7 mouse cellular contexts compared by ENCODE assay signal in genomic region chr7:42505588-42505987, GRCm38 (mm10). TPM values are rescaled to one million over a fixed set of nuclear protein-coding genes. Genes with fewer than 3 reads are reported as not detected.
DNase-seq lines count a peak whose midpoint lies in the region; ATAC-seq lines count a peak whose summit lies in the region.
"Not testable (repeated sequence)": the region's sequence is repeated elsewhere in the genome, so short reads cannot be mapped to it uniquely, and the experiment has no call there.

TSS of gene Zfp141 (minus strand) at chr7:42505740.

- H3K36me3 ChIP-seq in intestine, embryonic 16.5 days (ENCODE audit: control insufficient read depth, insufficient read depth, low read length); midbrain, embryonic 11.5 days (ENCODE audit: control insufficient read depth, insufficient read depth, low read length): not testable (repeated sequence)

- H3K9ac ChIP-seq in intestine, embryonic 16.5 days (ENCODE audit: low read depth, low read length) = peak within 1 kb of the TSS; percentile 76
- peak within 1 kb of the TSS; percentile 71 for H3K9ac ChIP-seq in midbrain, embryonic 11.5 days (ENCODE audit: low read length)

- not testable (repeated sequence) for H3K9me3 ChIP-seq in intestine, embryonic 16.5 days (ENCODE audit: control insufficient read depth, low read length); midbrain, embryonic 11.5 days (ENCODE audit: control insufficient read depth, low read length)

- ATAC-seq in intestine, embryonic 16.5 days = peak; percentile 100
- peak; percentile 95 for ATAC-seq in midbrain, embryonic 11.5 days (ENCODE audit: low FRiP score)

- under 1% methylated on average over 18 of the region's 18 CpGs for WGBS in intestine, embryonic 16.5 days
- 6% methylated on average over 18 of the region's 18 CpGs for WGBS in midbrain, embryonic 11.5 days

- not testable (repeated sequence) for H3K4me1 ChIP-seq in intestine, embryonic 16.5 days (ENCODE audit: control insufficient read depth, insufficient read depth, low read length); midbrain, embryonic 11.5 days (ENCODE audit: control insufficient read depth, insufficient read depth, low read length)

- DNase-seq in adrenal gland, adult 8-10 months = peak; percentile 86
- DNase-seq in embryo, embryonic 9.5 days (ENCODE audit: extremely low spot score) = peak; percentile 84
- peak; percentile 58 to 80 for DNase-seq in gastrocnemius, postnatal 4 days (ENCODE audit: low spot score in 2 of 2)
- DNase-seq in left cerebral cortex, postnatal 36 days (ENCODE audit: low spot score in 2 of 2) = peak; percentile 85 to 88
- DNase-seq in midbrain, embryonic 11.5 days (ENCODE audit: low spot score, missing footprints) = peak; percentile 96
- peak; percentile 85 for DNase-seq in skeletal muscle tissue, adult 2 months (ENCODE audit: low read depth, low spot score)

- H3K27me3 ChIP-seq in intestine, embryonic 16.5 days (replicated peaks; ENCODE audit: control insufficient read depth, insufficient read depth, low read length); midbrain, embryonic 11.5 days (ENCODE audit: control insufficient read depth, insufficient read depth, low read length): not testable (repeated sequence)

- 0 out of 2 replicates have a peak within 1 kb of the TSS, but pooled peaks have one; percentile 59 for H3K27ac ChIP-seq in intestine, embryonic 16.5 days (ENCODE audit: low read length)
- not testable (repeated sequence) for H3K27ac ChIP-seq in midbrain, embryonic 11.5 days (ENCODE audit: low read depth, low read length)

- intact Hi-C loops in left cerebral cortex, postnatal 36 days (cut with DNase I) = not testable (repeated sequence)

- peak within 1 kb of the TSS; percentile 62 for H3K4me3 ChIP-seq in intestine, embryonic 16.5 days (ENCODE audit: low read length)
- peak within 1 kb of the TSS; percentile 64 for H3K4me3 ChIP-seq in midbrain, embryonic 11.5 days (ENCODE audit: low read depth, low read length)

- peak within 1 kb of the TSS; percentile 61 for H3K4me2 ChIP-seq in intestine, embryonic 16.5 days (ENCODE audit: low read depth, low read length)
- H3K4me2 ChIP-seq in midbrain, embryonic 11.5 days = peak within 1 kb of the TSS; percentile 54

RNA-seq across cellular contexts. Expression of gene Zfp141, which starts in this region (rescaled TPM):
- 10 to 100 TPM; 14.7 to 28.4 (median 20.0) TPM for total RNA-seq in adrenal gland, adult 8-10 months (2022)
- total RNA-seq in gastrocnemius, postnatal 4 days (2021) = 1 to 10 TPM; 7.8 to 9.2 TPM
- polyA plus RNA-seq in intestine, embryonic 16.5 days (2015; fragmentation: Nextera tagmentation; extraction: Ambion mirVana) = 6.5 and 7.8 TPM in 2 replicates
- 10 to 100 TPM; 17.4 to 20.0 TPM for total RNA-seq in left cerebral cortex, postnatal 36 days (2021)
- polyA plus RNA-seq in midbrain, embryonic 11.5 days (2014; fragmentation: Nextera tagmentation; extraction: Ambion mirVana) = 12.3 and 12.8 TPM in 2 replicates
